20 mouse cellular contexts compared by ENCODE assay signal in genomic region chr4:107302221-107302620, GRCm38 (mm10). TPM values are rescaled to one million over a fixed set of nuclear protein-coding genes. Genes with fewer than 3 reads are reported as not detected.
"Had no signal": no experiment of that assay in that cellular context is flagged by ENCODE, and none has a peak within 500 bp of the region (broad histone marks: within the 10 kb centered on the region; RNA-seq: fewer than 3 reads in every experiment).

No protein-coding gene starts in this region.

- H3K36me3 ChIP-seq: limb, embryonic 13.5 days; liver, embryonic 13.5 days; midbrain, embryonic 10.5 days; neural tube, embryonic 15.5 days had no signal

- H3K27ac ChIP-seq: kidney, postnatal 0 days; limb, embryonic 13.5 days; liver, embryonic 13.5 days; midbrain, embryonic 10.5 days; neural tube, embryonic 15.5 days; stomach, postnatal 0 days had no signal

- H3K4me1 ChIP-seq: neural tube, embryonic 15.5 days had no signal

- H3K27me3 ChIP-seq: neural tube, embryonic 15.5 days had no signal

- H3K9ac ChIP-seq: limb, embryonic 13.5 days; liver, embryonic 13.5 days; neural tube, embryonic 15.5 days had no signal

- H3K4me2 ChIP-seq: limb, embryonic 13.5 days; liver, embryonic 13.5 days; neural tube, embryonic 15.5 days had no signal

- H3K9me3 ChIP-seq: limb, embryonic 13.5 days; liver, embryonic 13.5 days; midbrain, embryonic 10.5 days; neural tube, embryonic 15.5 days had no signal

- H3K4me3 ChIP-seq: limb, embryonic 13.5 days; liver, embryonic 13.5 days; midbrain, embryonic 10.5 days; myocyte; neural tube, embryonic 15.5 days had no signal

- DNase-seq: left cerebral cortex, postnatal 4 days; liver, embryonic 13.5 days; lung, adult 2 months; lung, postnatal 4 days; midbrain, embryonic 14.5 days; right cerebral cortex, adult 18-20 months; right cerebral cortex, postnatal 25 days had no signal

RNA-seq across cellular contexts. Expression of gene Dio1, which starts 4.7 kb away (rescaled TPM):
- total RNA-seq: layer of hippocampus, adult 8-10 months; layer of hippocampus, postnatal 14 days; left cerebral cortex, adult 18-20 months; left cerebral cortex, postnatal 10 days; left cerebral cortex, postnatal 4 days; megakaryocyte, adult 5-6 weeks had no signal
- polyA plus RNA-seq: limb, embryonic 13.5 days; liver, embryonic 13.5 days; midbrain, embryonic 10.5 days; midbrain, embryonic 14.5 days; myocyte; neural tube, embryonic 11.5 days; neural tube, embryonic 15.5 days; urinary bladder, adult 2 months had no signal
